Mouse (Mus musculus) intestine, postnatal 0 days (tissue): ENCODE data around the gene Phldb3. TPM values are rescaled to one million over a fixed set of nuclear protein-coding genes. Genes with fewer than 3 reads are reported as not detected.
A peak's percentile ranks its signal among the peaks of the same experiment; 100 is the strongest.

Source experiments
- ATAC-seq: fragments of 200-750 bp; cut with Nextera tagmentation; 2 replicates; pipeline ENCODE4 v1.8.0; 2017; ENCODE audit warnings: mild to moderate bottlenecking, moderate TSS enrichment, moderate library complexity
- H3K27ac ChIP-seq: fragments of 300-500 bp; sonication (generic); 2 replicates; pipeline ENCODE4 v1.5.1; 2014; ENCODE audit warnings: mild to moderate bottlenecking, low read depth, low read length, moderate library complexity
- H3K27me3 ChIP-seq: fragments of 300-500 bp; sonication (generic); replicated peaks from 2 replicates; pipeline ENCODE4 v1.6.1; 2014; ENCODE audit warnings: low read length, mixed read lengths; ENCODE audit not compliant: control insufficient read depth, insufficient read depth
- H3K36me3 ChIP-seq: fragments of 300-500 bp; sonication (generic); 2 replicates; pipeline ENCODE4 v1.6.1; 2014; ENCODE audit warnings: mild to moderate bottlenecking, moderate library complexity; ENCODE audit not compliant: control insufficient read depth, insufficient read depth
- H3K4me1 ChIP-seq: fragments of 300-500 bp; sonication (generic); replicated peaks from 2 replicates; pipeline ENCODE4 v1.6.1; 2014; ENCODE audit warnings: antibody characterized with exemption, low read length, mixed read lengths; ENCODE audit not compliant: control insufficient read depth, insufficient read depth
- H3K4me2 ChIP-seq: fragments of 300-500 bp; sonication (generic); replicated peaks from 2 replicates; pipeline ENCODE4 v1.6.1; 2014; ENCODE audit warnings: low read depth, mild to moderate bottlenecking, moderate library complexity
- H3K4me3 ChIP-seq: fragments of 300-500 bp; sonication (generic); 2 replicates; pipeline ENCODE4 v1.5.1; 2014; ENCODE audit warnings: low read depth, low read length
- H3K9ac ChIP-seq: fragments of 300-500 bp; sonication (generic); 2 replicates; pipeline ENCODE4 v1.6.1; 2014; ENCODE audit warnings: mild to moderate bottlenecking, low read depth, low read length
- H3K9me3 ChIP-seq: fragments of 300-500 bp; sonication (generic); 2 replicates; pipeline ENCODE4 v1.6.1; 2016; ENCODE audit warnings: mixed run types; ENCODE audit not compliant: control insufficient read depth
- CTCF ChIP-seq: sonication (generic); IDR thresholded peaks from 2 replicates; pipeline ENCODE4 v1.5.1; 2016; ENCODE audit warnings: low read depth, mild to moderate bottlenecking, control low read depth, antibody characterized with exemption, moderate library complexity
- WGBS: fragments of 180-500 bp; shearing (Covaris S2); extraction: QIAGEN DNeasy Blood & Tissue Kit; methylation state at CpG from one replicate; pipeline ENCODE4 v1.1.7; 2014; 5-methylcytosine and 5-hydroxymethylcytosine counted together
- polyA plus RNA-seq: library from polyadenylated mRNA; unstranded; fragments of >200 nt; fragmentation: Nextera tagmentation; extraction: Ambion mirVana; gene quantifications from 2 replicates; pipeline ENCODE4 v1.2.1, GENCODE M21; 2015

Phldb3 gene
- 0.65 and 0.85 TPM in 2 replicates for polyA plus RNA-seq

DNA sequence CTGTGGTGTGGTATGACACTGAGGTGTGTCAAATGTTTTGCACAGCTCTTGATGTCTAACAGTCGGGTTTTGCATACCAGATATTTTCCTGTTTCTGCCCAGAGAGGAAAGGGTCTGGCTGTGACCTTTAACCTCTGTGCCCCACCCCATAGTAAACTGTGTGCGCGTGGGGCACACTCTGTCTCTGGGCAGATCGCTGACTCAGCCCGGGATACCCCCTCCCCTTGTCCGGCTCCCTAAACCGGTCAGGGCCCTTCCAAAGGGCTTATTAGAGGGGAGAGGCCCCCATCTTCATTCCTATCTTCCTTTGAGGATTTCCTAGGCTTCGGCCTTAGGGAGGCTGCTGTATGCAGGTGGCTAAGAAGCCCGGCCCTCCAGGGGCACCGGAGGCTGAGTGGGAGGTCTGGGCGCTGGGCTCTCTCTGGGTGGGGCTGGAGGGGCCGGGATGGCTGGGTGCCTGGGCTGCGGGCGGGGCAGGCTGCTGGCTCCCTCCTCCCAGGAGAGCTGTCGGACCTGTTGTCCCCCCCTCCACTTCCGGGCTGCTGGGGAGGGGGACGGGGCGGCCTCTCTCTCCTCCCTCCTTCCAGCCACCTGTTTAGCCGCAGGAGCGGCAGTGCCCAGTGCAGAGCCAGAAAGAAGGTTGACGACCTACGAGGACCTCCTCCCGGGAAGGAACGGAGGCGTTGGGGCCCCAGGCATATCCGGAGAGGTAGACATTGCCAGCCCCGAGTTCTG is at the start of gene Phldb3:
TSS of gene Phldb3 (plus strand) at position 620 of the 735 bp plus-strand sequence.
- H3K36me3 ChIP-seq = no peaks in the 10 kb centered on the region; the same call in 1 of the 2 replicates
- 0 out of 2 replicates have a peak, but pooled peaks cover 8% of the 10 kb centered on the region for H3K4me1 ChIP-seq
- peak; percentile 72 for ATAC-seq
- H3K4me2 ChIP-seq = peak within 1 kb of the TSS; percentile 89
- no peak for TF ChIP-seq CTCF
- H3K4me3 ChIP-seq = peak within 1 kb of the TSS; percentile 73
- no peaks in the 10 kb centered on the region for H3K9me3 ChIP-seq
- no peaks in the 10 kb centered on the region; the same call in 1 of the 2 replicates for H3K27me3 ChIP-seq
- WGBS = 6% methylated on average over 22 of the region's 27 CpGs
- peak within 1 kb of the TSS; percentile 68 for H3K9ac ChIP-seq
- peak within 1 kb of the TSS; percentile 93 for H3K27ac ChIP-seq

- Histone ChIP-seq H3K4me3 (no peak overlapping the region), H3K4me2 (no peak overlapping the region), H3K4me1 (no peaks in the 10 kb centered on the region), H3K9me3 (no peaks in the 10 kb centered on the region), H3K27ac (no peak overlapping the region), H3K9ac (no peak overlapping the region), H3K36me3 (peaks cover 50% of the 10 kb centered on the region), H3K27me3 (no peaks in the 10 kb centered on the region)
- 94% methylated on average over 4 of the region's 4 CpGs for WGBS
- ATAC-seq = no peak
- TF ChIP-seq CTCF = no peak
Measured at GRCm38 (mm10) chr7:24561450-24561849, 49.1 kb upstream of the Phldb3 start.

GRCm38 (mm10) chr7:24563191-24563836 is 47.2 kb upstream of the Phldb3 start:
- Histone ChIP-seq H3K27me3 (no peaks in the 10 kb centered on the region), H3K36me3 (peaks cover 64% of the 10 kb centered on the region), H3K4me1 (no peaks in the 10 kb centered on the region), H3K9ac (no peak overlapping the region), H3K9me3 (no peaks in the 10 kb centered on the region), H3K4me2 (no peak overlapping the region), H3K27ac (no peak overlapping the region), H3K4me3 (no peak overlapping the region)
- ATAC-seq = no peak
- TF ChIP-seq CTCF = no peak
- WGBS = 93% methylated on average over 8 of the region's 8 CpGs

DNA sequence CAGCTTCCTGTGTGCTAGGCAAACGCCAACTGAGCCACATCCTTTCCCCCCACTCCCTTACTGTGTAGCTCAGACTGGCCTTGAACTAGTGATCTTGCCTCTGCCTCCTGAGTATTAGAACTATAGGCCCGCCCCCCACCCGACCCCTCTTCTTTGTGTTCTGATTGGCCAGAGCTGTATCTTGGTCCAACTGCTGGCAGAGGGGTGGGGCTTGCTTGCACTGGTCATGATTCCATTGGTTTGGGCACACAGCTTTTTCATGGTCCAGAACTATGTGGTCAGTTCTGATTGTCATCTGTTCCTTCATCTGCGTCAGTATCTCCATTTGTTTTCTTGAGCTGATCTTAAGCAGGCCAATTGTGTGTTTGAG is 46.7 kb upstream of the Phldb3 start:
- peaks cover 68% of the 10 kb centered on the region for H3K36me3 ChIP-seq
- WGBS = 84% methylated on average over 4 of the region's 4 CpGs
- H3K4me3 ChIP-seq = no peak overlapping the region
- no peak overlapping the region for H3K9ac ChIP-seq
- H3K4me2 ChIP-seq = no peak overlapping the region
- no peaks in the 10 kb centered on the region for H3K9me3 ChIP-seq
- no peak for TF ChIP-seq CTCF
- H3K27me3 ChIP-seq = no peaks in the 10 kb centered on the region
- H3K4me1 ChIP-seq = no peaks in the 10 kb centered on the region
- ATAC-seq = no peak
- no peak overlapping the region for H3K27ac ChIP-seq

GRCm38 (mm10) chr7:24564607-24565265 is 45.8 kb upstream of the Phldb3 start:
- no peak overlapping the region for H3K9ac ChIP-seq
- no peaks in the 10 kb centered on the region for H3K9me3 ChIP-seq
- no peak overlapping the region for H3K4me3 ChIP-seq
- no peak overlapping the region for H3K4me2 ChIP-seq
- no peak overlapping the region for H3K27ac ChIP-seq
- WGBS = 67% methylated on average over 6 of the region's 6 CpGs
- peaks cover 68% of the 10 kb centered on the region for H3K36me3 ChIP-seq
- H3K4me1 ChIP-seq = no peaks in the 10 kb centered on the region
- TF ChIP-seq CTCF = peak; percentile 93
- no peaks in the 10 kb centered on the region for H3K27me3 ChIP-seq
- ATAC-seq = 0 out of 2 replicates have a peak, but pooled peaks have one; percentile 20

GRCm38 (mm10) chr7:24565627-24566026 is 44.9 kb upstream of the Phldb3 start:
- Histone ChIP-seq H3K9me3 (no peaks in the 10 kb centered on the region), H3K27me3 (no peaks in the 10 kb centered on the region), H3K4me1 (no peaks in the 10 kb centered on the region), H3K9ac (no peak overlapping the region), H3K4me2 (no peak overlapping the region), H3K27ac (no peak overlapping the region), H3K4me3 (no peak overlapping the region), H3K36me3 (peaks cover 67% of the 10 kb centered on the region)
- no peak for TF ChIP-seq CTCF
- no peak for ATAC-seq
- WGBS = 93% methylated on average over 11 of the region's 11 CpGs
